Mouse (Mus musculus): ENCODE measurements around the gene St5. TPM values are rescaled to one million over a fixed set of nuclear protein-coding genes. Genes with fewer than 3 reads are reported as not detected.

Gene St5
- polyA plus RNA-seq, 1 experiment, result 28.6 TPM

DNA sequence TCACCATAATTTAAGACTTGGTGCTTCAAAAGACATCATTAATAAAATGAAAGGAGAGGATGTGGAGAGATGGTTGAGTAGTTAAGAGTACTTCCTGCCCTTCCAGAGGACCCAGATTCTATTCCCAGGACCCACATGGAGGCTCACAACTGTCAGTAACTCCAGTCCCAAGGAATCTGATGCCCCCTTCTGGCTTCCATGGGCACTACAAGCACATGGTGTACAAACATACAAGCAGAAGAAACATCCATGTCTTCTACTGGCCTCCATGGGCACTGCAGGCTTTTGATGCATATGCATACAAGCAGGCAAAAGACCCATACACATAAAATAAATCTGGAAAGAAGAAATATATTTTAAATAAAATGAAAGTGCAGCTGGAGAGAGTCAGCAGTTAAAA is 3.2 kb downstream of the St5 start:
- Histone ChIP-seq H3K79me2 (ENCODE audit: control insufficient read depth, insufficient read depth) (no peaks in the 10 kb centered on the region), H3K79me3 (ENCODE audit: low read depth) (no peaks in the 10 kb centered on the region), H3K36me3 (ENCODE audit: control insufficient read depth, insufficient read depth) (no peaks in the 10 kb centered on the region), H3K4me3 (ENCODE audit: insufficient read depth, poor library complexity, severe bottlenecking) (no peak overlapping the region), H3K27me3 (ENCODE audit: control insufficient read depth, insufficient read depth, insufficient read length) (no peaks in the 10 kb centered on the region), H3ac (ENCODE audit: control insufficient read depth, insufficient read length, low read depth) (no peak overlapping the region)
- TF ChIP-seq USF1 (IDR thresholded peaks at IDR 0.05; ENCODE audit: low read depth) (no peak), CTCF (IDR thresholded peaks at IDR 0.05; ENCODE audit: control insufficient read depth, insufficient read depth, insufficient read length) (no peak), MYOD1 (IDR thresholded peaks at IDR 0.05; ENCODE audit: control insufficient read depth, insufficient read length, low read depth) (no peak), FOSL1 (IDR thresholded peaks at IDR 0.05; ENCODE audit: insufficient read depth, low read length, poor library complexity, severe bottlenecking) (no peak), CEBPB (IDR thresholded peaks at IDR 0.05; ENCODE audit: low read depth) (no peak), MAX (IDR thresholded peaks at IDR 0.05) (no peak), MYOG (IDR thresholded peaks at IDR 0.05; ENCODE audit: control insufficient read depth, extremely low read depth, insufficient read length) (no peak)

DNA sequence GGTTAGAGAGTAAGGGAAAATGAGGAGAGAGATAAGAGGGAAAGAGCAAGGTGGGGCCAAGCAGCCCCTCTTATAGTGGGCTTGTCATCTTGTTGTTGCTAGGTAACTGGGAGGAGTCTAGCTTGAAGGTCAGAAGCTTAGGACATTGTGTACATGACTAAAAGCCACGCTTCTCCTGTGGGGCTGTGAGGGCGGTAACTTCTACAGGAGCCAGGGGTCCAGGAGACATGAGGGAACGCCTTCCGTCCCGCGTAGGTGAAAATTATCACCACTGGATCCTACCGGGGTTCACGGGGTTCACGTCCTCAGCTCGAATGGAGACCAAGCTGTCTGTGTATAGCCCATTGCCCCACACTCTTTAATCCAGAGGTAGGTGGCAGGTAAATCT is 8.1 kb downstream of the St5 start:
- H3ac ChIP-seq (ENCODE audit: control insufficient read depth, insufficient read length, low read depth), result no peak overlapping the region
- no peak overlapping the region for H3K4me3 ChIP-seq (ENCODE audit: insufficient read depth, poor library complexity, severe bottlenecking)
- TF ChIP-seq MYOD1 (IDR thresholded peaks at IDR 0.05; ENCODE audit: control insufficient read depth, insufficient read length, low read depth), result no peak
- TF ChIP-seq MYOG (IDR thresholded peaks at IDR 0.05; ENCODE audit: control insufficient read depth, extremely low read depth, insufficient read length), result no peak
- no peak for TF ChIP-seq USF1 (IDR thresholded peaks at IDR 0.05; ENCODE audit: low read depth)
- no peak for TF ChIP-seq CTCF (IDR thresholded peaks at IDR 0.05; ENCODE audit: control insufficient read depth, insufficient read depth, insufficient read length)

DNA sequence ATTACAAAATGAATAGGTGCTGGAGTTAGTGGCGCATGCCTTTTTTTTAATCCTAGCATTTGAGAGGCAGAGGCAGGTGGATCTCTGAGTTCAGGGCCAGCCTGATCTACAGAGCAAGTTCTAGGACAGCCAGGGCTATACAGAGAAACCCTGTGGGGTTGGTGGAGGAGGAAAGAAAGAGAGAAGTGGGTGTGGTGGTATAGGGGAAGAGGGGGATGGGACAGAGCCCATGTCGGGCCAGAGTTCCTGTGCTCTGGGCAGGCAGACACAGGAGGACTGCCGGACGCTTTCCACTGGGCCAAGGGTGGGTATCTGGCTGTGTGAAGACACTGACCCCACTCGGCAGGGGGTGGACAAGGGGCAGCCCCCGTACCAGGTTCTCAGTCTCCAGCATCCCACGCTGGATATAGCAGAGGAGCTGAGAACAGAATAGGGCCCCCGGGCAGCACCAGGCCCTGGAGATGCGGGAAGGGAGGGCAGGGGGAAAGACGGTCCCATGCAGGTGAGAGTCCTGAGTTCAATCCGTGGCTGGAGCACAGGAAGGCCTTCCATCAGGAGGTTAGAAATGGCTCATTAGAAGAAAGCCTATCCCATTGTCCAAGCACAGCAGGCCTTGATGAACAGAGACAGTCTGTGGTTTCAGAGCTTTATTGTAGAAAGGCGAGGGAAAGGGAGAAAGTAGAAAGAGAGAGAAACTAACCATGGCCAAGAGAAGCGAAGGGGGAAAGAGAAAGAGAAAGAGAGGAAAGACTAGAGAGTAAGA is 8.6 kb downstream of the St5 start:
- Histone ChIP-seq H3K27me3 (ENCODE audit: control insufficient read depth, insufficient read depth, insufficient read length) (no peaks in the 10 kb centered on the region), H3K36me3 (ENCODE audit: control insufficient read depth, insufficient read depth) (no peaks in the 10 kb centered on the region), H3K79me3 (ENCODE audit: low read depth) (no peaks in the 10 kb centered on the region), H3K79me2 (ENCODE audit: control insufficient read depth, insufficient read depth) (no peaks in the 10 kb centered on the region), H3ac (ENCODE audit: control insufficient read depth, insufficient read length, low read depth) (no peak overlapping the region), H3K4me3 (ENCODE audit: insufficient read depth, poor library complexity, severe bottlenecking) (no peak overlapping the region)
- TF ChIP-seq USF1 (IDR thresholded peaks at IDR 0.05; ENCODE audit: low read depth) (no peak), MYOG (IDR thresholded peaks at IDR 0.05; ENCODE audit: control insufficient read depth, extremely low read depth, insufficient read length) (no peak), CTCF (IDR thresholded peaks at IDR 0.05; ENCODE audit: control insufficient read depth, insufficient read depth, insufficient read length) (no peak), CEBPB (IDR thresholded peaks at IDR 0.05; ENCODE audit: low read depth) (no peak), MYOD1 (IDR thresholded peaks at IDR 0.05; ENCODE audit: control insufficient read depth, insufficient read length, low read depth) (no peak), MAX (IDR thresholded peaks at IDR 0.05) (no peak), FOSL1 (IDR thresholded peaks at IDR 0.05; ENCODE audit: insufficient read depth, low read length, poor library complexity, severe bottlenecking) (no peak)

More for the DNA sequence above, 8.1 kb downstream of the St5 start:
- no peaks in the 10 kb centered on the region for H3K79me3 ChIP-seq (ENCODE audit: low read depth)
- no peaks in the 10 kb centered on the region for H3K27me3 ChIP-seq (ENCODE audit: control insufficient read depth, insufficient read depth, insufficient read length)
- no peaks in the 10 kb centered on the region for H3K79me2 ChIP-seq (ENCODE audit: control insufficient read depth, insufficient read depth)
- H3K36me3 ChIP-seq (ENCODE audit: control insufficient read depth, insufficient read depth), result no peaks in the 10 kb centered on the region

DNA sequence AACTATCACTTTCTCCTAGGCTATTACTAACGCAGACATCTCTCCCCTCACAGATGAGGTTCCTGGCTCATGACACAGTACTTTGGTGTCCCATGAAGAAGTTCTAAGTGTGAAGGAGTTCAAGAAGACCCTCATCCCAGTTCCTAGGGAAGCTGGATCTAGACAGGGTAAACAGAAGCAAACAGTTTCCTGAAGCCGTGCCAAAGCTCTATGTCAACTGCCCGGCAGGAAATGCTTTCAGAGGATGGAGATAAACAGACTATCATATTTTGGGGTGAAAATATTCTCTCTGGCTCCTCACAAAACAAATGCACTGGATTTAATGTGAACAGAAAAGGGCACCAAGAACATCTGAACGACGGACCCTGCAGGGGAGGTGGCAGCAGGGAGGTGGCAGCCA is 12.4 kb downstream of the St5 start:
- H3K79me3 ChIP-seq (ENCODE audit: low read depth), result no peaks in the 10 kb centered on the region
- H3ac ChIP-seq (ENCODE audit: control insufficient read depth, insufficient read length, low read depth), result no peak overlapping the region
- no peak overlapping the region for H3K4me3 ChIP-seq (ENCODE audit: insufficient read depth, poor library complexity, severe bottlenecking)
- no peaks in the 10 kb centered on the region for H3K27me3 ChIP-seq (ENCODE audit: control insufficient read depth, insufficient read depth, insufficient read length)
- no peaks in the 10 kb centered on the region for H3K36me3 ChIP-seq (ENCODE audit: control insufficient read depth, insufficient read depth)
- no peak for TF ChIP-seq CTCF (IDR thresholded peaks at IDR 0.05; ENCODE audit: control insufficient read depth, insufficient read depth, insufficient read length)
- no peak for TF ChIP-seq MYOD1 (IDR thresholded peaks at IDR 0.05; ENCODE audit: control insufficient read depth, insufficient read length, low read depth)
- TF ChIP-seq MAX (IDR thresholded peaks at IDR 0.05), result no peak
- TF ChIP-seq USF1 (IDR thresholded peaks at IDR 0.05; ENCODE audit: low read depth), result no peak
- no peak for TF ChIP-seq MYOG (IDR thresholded peaks at IDR 0.05; ENCODE audit: control insufficient read depth, extremely low read depth, insufficient read length)
- TF ChIP-seq CEBPB (IDR thresholded peaks at IDR 0.05; ENCODE audit: low read depth), result no peak
- no peak for TF ChIP-seq FOSL1 (IDR thresholded peaks at IDR 0.05; ENCODE audit: insufficient read depth, low read length, poor library complexity, severe bottlenecking)
- H3K79me2 ChIP-seq (ENCODE audit: control insufficient read depth, insufficient read depth), result no peaks in the 10 kb centered on the region

DNA sequence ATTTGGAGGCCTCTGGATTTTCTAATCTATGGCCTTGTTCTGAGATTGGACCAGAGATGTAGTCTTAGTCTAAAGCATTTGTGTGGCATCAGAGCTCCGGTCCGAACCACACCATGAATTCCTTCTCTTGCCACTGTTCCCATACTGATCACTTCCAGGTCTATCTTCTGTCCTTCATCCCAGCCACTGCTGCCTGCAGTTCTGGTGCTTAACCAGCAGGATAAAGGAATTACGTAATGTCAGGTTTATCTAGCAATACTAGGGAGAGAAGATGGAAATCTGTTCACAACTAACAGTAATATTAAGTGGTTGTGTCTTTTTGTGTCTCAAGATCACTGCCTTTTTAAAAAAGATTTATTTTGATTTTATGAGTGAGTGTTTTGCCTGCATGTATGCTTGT is 13.3 kb downstream of the St5 start:
- Histone ChIP-seq H3K4me3 (ENCODE audit: insufficient read depth, poor library complexity, severe bottlenecking) (no peak overlapping the region), H3K36me3 (ENCODE audit: control insufficient read depth, insufficient read depth) (no peaks in the 10 kb centered on the region), H3K27me3 (ENCODE audit: control insufficient read depth, insufficient read depth, insufficient read length) (no peaks in the 10 kb centered on the region), H3ac (ENCODE audit: control insufficient read depth, insufficient read length, low read depth) (no peak overlapping the region), H3K79me2 (ENCODE audit: control insufficient read depth, insufficient read depth) (no peaks in the 10 kb centered on the region), H3K79me3 (ENCODE audit: low read depth) (no peaks in the 10 kb centered on the region)
- TF ChIP-seq MAX (IDR thresholded peaks at IDR 0.05), result no peak
- no peak for TF ChIP-seq MYOD1 (IDR thresholded peaks at IDR 0.05; ENCODE audit: control insufficient read depth, insufficient read length, low read depth)
- TF ChIP-seq CEBPB (IDR thresholded peaks at IDR 0.05; ENCODE audit: low read depth), result no peak
- TF ChIP-seq FOSL1 (IDR thresholded peaks at IDR 0.05; ENCODE audit: insufficient read depth, low read length, poor library complexity, severe bottlenecking), result no peak
- TF ChIP-seq CTCF (IDR thresholded peaks at IDR 0.05; ENCODE audit: control insufficient read depth, insufficient read depth, insufficient read length), result no peak
- no peak for TF ChIP-seq MYOG (IDR thresholded peaks at IDR 0.05; ENCODE audit: control insufficient read depth, extremely low read depth, insufficient read length)
- no peak for TF ChIP-seq USF1 (IDR thresholded peaks at IDR 0.05; ENCODE audit: low read depth)
